Mouse (Mus musculus) effector memory CD4-positive, alpha-beta T cell, adult 7 months (primary cell): ENCODE data around the gene Orc2. TPM values are rescaled to one million over a fixed set of nuclear protein-coding genes. Genes with fewer than 3 reads are reported as not detected.

ENCODE experiments used
- polyA plus RNA-seq: library from polyadenylated mRNA; unstranded; fragments of 100-300 nt; shearing (Covaris generic); gene quantifications from one replicate; pipeline ENCODE4 v1.2.1, GENCODE M21; 2017

Gene Orc2
- polyA plus RNA-seq, result 26.4 TPM

GRCm38 (mm10) chr1:58504577-58505254 lies at the start of gene Orc2:
Gene Orc2 (minus strand): TSS chr1:58505109.

DNA sequence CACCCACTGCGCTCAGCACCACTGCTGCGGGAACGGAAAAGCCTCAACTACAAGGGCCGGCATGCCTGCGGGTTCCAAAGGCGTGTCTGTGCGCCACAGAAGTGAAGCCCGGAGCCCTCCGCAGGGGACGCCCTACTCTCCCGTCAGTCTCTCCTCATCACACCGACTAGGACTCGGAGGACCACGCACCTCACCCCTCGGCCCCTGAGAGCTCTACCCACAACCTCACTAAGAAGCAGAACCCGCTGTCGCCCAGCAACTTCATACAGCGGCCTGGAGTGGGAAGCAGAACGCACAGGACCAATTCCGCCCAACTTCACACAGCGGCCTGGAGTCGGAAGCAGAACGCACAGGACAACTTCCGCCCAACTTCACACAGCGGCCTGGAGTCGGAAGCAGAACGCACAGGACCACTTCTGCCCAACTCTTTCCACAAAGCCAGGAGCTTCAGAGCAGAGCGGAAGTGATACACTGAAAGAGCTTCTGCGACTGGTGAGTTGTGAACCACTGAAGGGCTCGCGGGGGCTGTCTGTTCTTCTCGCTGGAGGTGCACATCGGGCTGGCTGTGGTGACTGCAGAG lies 59.7 kb downstream of the Orc2 start, which contains the start of the genes Nif3l1 and Ppil3:
Gene Nif3l1 (plus strand): TSS at position 9 of the 580 bp plus-strand sequence.
Gene Ppil3 (minus strand): TSS at position 344 of the 580 bp plus-strand sequence.

GRCm38 (mm10) chr1:58423371-58424248 lies 81.3 kb downstream of the Orc2 start, which contains the start of gene Clk1:
Gene Clk1 (minus strand): TSS chr1:58424066.

Other genes starting within 250 kb of the Orc2 start
- 0.06 TPM for gene Aox2, start 226.8 kb downstream of the Orc2 start, polyA plus RNA-seq
- gene Bzw1, start 112.2 kb downstream of the Orc2 start, polyA plus RNA-seq, result 382 TPM
- gene Clk1, start 81.0 kb downstream of the Orc2 start, polyA plus RNA-seq, result 1,105 TPM
- gene Nif3l1, start 60.0 kb downstream of the Orc2 start, polyA plus RNA-seq, result 38.5 TPM
- 27.0 TPM for gene Ppil3, start 59.6 kb downstream of the Orc2 start, polyA plus RNA-seq
- gene Fam126b, start 81.2 kb upstream of the Orc2 start, polyA plus RNA-seq, result 6.6 TPM
- 66.4 TPM for gene Ndufb3, start 81.3 kb upstream of the Orc2 start, polyA plus RNA-seq
- not detected for gene Als2cr12, start 190.9 kb upstream of the Orc2 start, polyA plus RNA-seq
- gene Cflar, start 206.4 kb upstream of the Orc2 start, polyA plus RNA-seq, result 103 TPM